Mouse (Mus musculus): ENCODE results near the gene Gm17654. TPM values are rescaled to one million over a fixed set of nuclear protein-coding genes. Genes with fewer than 3 reads are reported as not detected.
"Not testable (repeated sequence)": the region's sequence is repeated elsewhere in the genome, so short reads cannot be mapped to it uniquely, and the experiment has no call there.

Gm17654 gene
- polyA plus RNA-seq (2015; fragmentation: Nextera tagmentation; extraction: Ambion mirVana): not detected in 2 replicates

GRCm38 (mm10) chr14:43579046-43579445 lies at the start of gene Gm17654:
Gm17654 (minus strand) TSS chr14:43579146.
- H3K4me1 ChIP-seq; H3K9ac ChIP-seq; H3K36me3 ChIP-seq; ATAC-seq (ENCODE audit: extremely low read depth, insufficient number of reproducible peaks, low FRiP score, low TSS enrichment); H3K4me2 ChIP-seq; H3K27me3 ChIP-seq (replicated peaks); H3K4me3 ChIP-seq; H3K27ac ChIP-seq (replicated peaks); H3K9me3 ChIP-seq: not testable (repeated sequence)
- WGBS: 75% methylated on average over 1 of the region's 2 CpGs

GRCm38 (mm10) chr14:43607913-43608312 lies 29.0 kb upstream of the Gm17654 start, which contains the start of gene Gm10375:
Gm10375 (minus strand) TSS chr14:43608013.
- not testable (repeated sequence) for H3K4me3 ChIP-seq; H3K4me2 ChIP-seq; H3K4me1 ChIP-seq; H3K9me3 ChIP-seq; H3K9ac ChIP-seq; H3K36me3 ChIP-seq; H3K27ac ChIP-seq (replicated peaks); H3K27me3 ChIP-seq (replicated peaks); ATAC-seq (ENCODE audit: extremely low read depth, insufficient number of reproducible peaks, low FRiP score, low TSS enrichment)

GRCm38 (mm10) chr14:43577969-43578368 lies 977 bp downstream of the Gm17654 start:
- H3K4me2 ChIP-seq; ATAC-seq (ENCODE audit: extremely low read depth, insufficient number of reproducible peaks, low FRiP score, low TSS enrichment); H3K9ac ChIP-seq; H3K9me3 ChIP-seq; H3K4me3 ChIP-seq; H3K27me3 ChIP-seq (replicated peaks); H3K4me1 ChIP-seq; H3K27ac ChIP-seq (replicated peaks); H3K36me3 ChIP-seq: not testable (repeated sequence)
- 67% methylated on average over 4 of the region's 4 CpGs for WGBS

- H3K9me3 ChIP-seq; H3K27me3 ChIP-seq (replicated peaks); ATAC-seq (ENCODE audit: extremely low read depth, insufficient number of reproducible peaks, low FRiP score, low TSS enrichment); H3K27ac ChIP-seq (replicated peaks); H3K4me3 ChIP-seq; H3K9ac ChIP-seq; H3K4me2 ChIP-seq; H3K4me1 ChIP-seq; H3K36me3 ChIP-seq: not testable (repeated sequence)
- 71% methylated on average over 2 of the region's 2 CpGs for WGBS
Observed at GRCm38 (mm10) chr14:43552271-43552670, 26.7 kb downstream of the Gm17654 start.

GRCm38 (mm10) chr14:43546281-43546680 lies 32.7 kb downstream of the Gm17654 start:
- not testable (repeated sequence) for H3K36me3 ChIP-seq; H3K9me3 ChIP-seq; ATAC-seq (ENCODE audit: extremely low read depth, insufficient number of reproducible peaks, low FRiP score, low TSS enrichment); H3K4me1 ChIP-seq; H3K27ac ChIP-seq (replicated peaks); H3K27me3 ChIP-seq (replicated peaks); H3K4me2 ChIP-seq; H3K4me3 ChIP-seq; H3K9ac ChIP-seq

GRCm38 (mm10) chr14:43543276-43543675 lies 35.7 kb downstream of the Gm17654 start, which contains the start of gene Gm5799:
Gm5799 (plus strand) TSS chr14:43543576.
- 72% methylated on average over 2 of the region's 2 CpGs for WGBS
- not testable (repeated sequence) for H3K9me3 ChIP-seq; H3K9ac ChIP-seq; H3K4me1 ChIP-seq; H3K4me2 ChIP-seq; ATAC-seq (ENCODE audit: extremely low read depth, insufficient number of reproducible peaks, low FRiP score, low TSS enrichment); H3K36me3 ChIP-seq; H3K4me3 ChIP-seq; H3K27me3 ChIP-seq (replicated peaks); H3K27ac ChIP-seq (replicated peaks)

GRCm38 (mm10) chr14:43538144-43538543 lies 40.8 kb downstream of the Gm17654 start:
- not testable (repeated sequence) for H3K27me3 ChIP-seq (replicated peaks)

GRCm38 (mm10) chr14:43532387-43532786 lies 46.6 kb downstream of the Gm17654 start:
- ATAC-seq (ENCODE audit: extremely low read depth, insufficient number of reproducible peaks, low FRiP score, low TSS enrichment): not testable (repeated sequence)

More at GRCm38 (mm10) chr14:43538144-43538543, 40.8 kb downstream of the Gm17654 start:
- H3K4me2 ChIP-seq; H3K4me3 ChIP-seq; H3K9ac ChIP-seq; H3K9me3 ChIP-seq; ATAC-seq (ENCODE audit: extremely low read depth, insufficient number of reproducible peaks, low FRiP score, low TSS enrichment); H3K36me3 ChIP-seq; H3K4me1 ChIP-seq; H3K27ac ChIP-seq (replicated peaks): not testable (repeated sequence)
- WGBS: 66% methylated on average over 2 of the region's 2 CpGs

GRCm38 (mm10) chr14:43532011-43532383 lies 46.9 kb downstream of the Gm17654 start:
- no CpG with 5 or more reads among the region's 6 CpGs for WGBS
- H3K27me3 ChIP-seq (replicated peaks); ATAC-seq (ENCODE audit: extremely low read depth, insufficient number of reproducible peaks, low FRiP score, low TSS enrichment); H3K4me3 ChIP-seq; H3K27ac ChIP-seq (replicated peaks); H3K36me3 ChIP-seq; H3K4me2 ChIP-seq; H3K9me3 ChIP-seq; H3K4me1 ChIP-seq; H3K9ac ChIP-seq: not testable (repeated sequence)

More at GRCm38 (mm10) chr14:43532387-43532786, 46.6 kb downstream of the Gm17654 start:
- H3K27me3 ChIP-seq (replicated peaks); H3K4me1 ChIP-seq; H3K36me3 ChIP-seq; H3K4me3 ChIP-seq; H3K27ac ChIP-seq (replicated peaks); H3K4me2 ChIP-seq; H3K9me3 ChIP-seq; H3K9ac ChIP-seq: not testable (repeated sequence)
- WGBS: 52% methylated on average over 3 of the region's 6 CpGs

- H3K4me3 ChIP-seq; H3K27ac ChIP-seq (replicated peaks); ATAC-seq (ENCODE audit: extremely low read depth, insufficient number of reproducible peaks, low FRiP score, low TSS enrichment); H3K4me2 ChIP-seq; H3K36me3 ChIP-seq; H3K27me3 ChIP-seq (replicated peaks); H3K9me3 ChIP-seq; H3K4me1 ChIP-seq; H3K9ac ChIP-seq: not testable (repeated sequence)
- 22% methylated on average over 14 of the region's 15 CpGs for WGBS
Observed at GRCm38 (mm10) chr14:43531052-43532010, 47.6 kb downstream of the Gm17654 start.

All from heart, embryonic 13.5 days (tissue).